Mouse (Mus musculus): ENCODE measurements at regions not wholly inside any gene's neighbourhood (a gene's known extent, or its start where the extent isn't known, plus 50 kb on each side); places are given as distances from the start of the nearest gene placed in this dataset.
"Not testable (repeated sequence)": the region's sequence is repeated elsewhere in the genome, so short reads cannot be mapped to it uniquely, and the experiment has no call there.

DNA sequence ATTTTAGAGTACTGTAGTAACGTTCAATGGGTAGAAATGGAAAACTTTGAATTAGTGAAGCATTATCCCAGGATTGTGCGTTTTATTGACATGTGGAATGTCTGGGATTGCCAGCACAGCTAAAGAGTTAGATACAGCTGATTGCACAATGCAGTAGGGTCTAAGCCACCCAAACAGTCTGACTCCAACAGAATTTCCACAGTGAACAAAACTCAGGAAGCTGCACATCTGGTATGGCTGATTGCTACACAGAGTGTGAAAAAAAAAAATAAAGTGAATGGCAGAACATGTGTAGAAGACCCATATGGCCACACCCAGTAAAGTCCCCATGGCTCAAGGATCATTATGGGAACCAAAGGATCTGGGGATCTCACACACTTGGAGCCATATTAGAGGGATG, 596.0 kb upstream of the Igfbp3 start:
- DNase-seq (ENCODE audit: low spot score in 2 of 2) = no peak

DNA sequence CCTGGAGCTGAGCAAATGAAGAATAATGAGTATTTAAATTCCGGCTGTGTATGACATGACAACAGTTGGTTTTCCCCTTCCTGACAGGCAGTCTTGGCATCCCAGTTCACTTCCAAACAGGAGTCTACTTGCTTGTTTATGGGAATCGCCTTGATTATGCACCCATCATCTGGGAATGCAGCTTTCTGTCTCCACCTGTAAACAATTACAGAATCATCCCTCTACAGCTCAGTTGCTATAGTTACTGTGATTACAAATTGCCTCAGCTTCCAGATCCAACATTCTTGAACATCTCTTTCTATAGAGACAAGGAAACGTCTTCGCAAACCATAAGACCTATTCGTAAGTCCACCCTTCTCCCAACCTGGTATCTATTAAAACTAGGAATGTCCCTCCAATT, 582.6 kb upstream of the Igfbp3 start:
- DNase-seq (ENCODE audit: low spot score in 2 of 2) = no peak

DNA sequence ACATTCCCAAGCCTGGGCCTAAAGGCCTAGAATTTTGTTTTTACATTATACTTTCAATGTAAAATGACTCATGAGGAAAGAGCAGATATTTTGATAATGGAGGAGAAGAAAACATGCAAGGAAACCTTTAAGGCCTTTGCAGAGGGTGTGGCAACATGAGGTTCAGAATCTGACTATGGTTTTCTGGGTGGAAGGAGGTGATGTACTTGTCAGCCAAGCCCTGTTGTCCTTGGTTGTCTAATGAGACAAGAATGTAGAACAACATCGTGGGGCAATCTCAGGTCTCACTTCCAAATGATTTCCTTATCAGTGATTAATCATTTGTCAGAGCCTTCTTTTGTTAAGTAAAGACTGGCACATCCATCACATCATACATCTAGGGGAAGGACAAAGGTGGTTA, 580.5 kb upstream of the Igfbp3 start:
- no peak for DNase-seq (ENCODE audit: low spot score in 2 of 2)

DNA sequence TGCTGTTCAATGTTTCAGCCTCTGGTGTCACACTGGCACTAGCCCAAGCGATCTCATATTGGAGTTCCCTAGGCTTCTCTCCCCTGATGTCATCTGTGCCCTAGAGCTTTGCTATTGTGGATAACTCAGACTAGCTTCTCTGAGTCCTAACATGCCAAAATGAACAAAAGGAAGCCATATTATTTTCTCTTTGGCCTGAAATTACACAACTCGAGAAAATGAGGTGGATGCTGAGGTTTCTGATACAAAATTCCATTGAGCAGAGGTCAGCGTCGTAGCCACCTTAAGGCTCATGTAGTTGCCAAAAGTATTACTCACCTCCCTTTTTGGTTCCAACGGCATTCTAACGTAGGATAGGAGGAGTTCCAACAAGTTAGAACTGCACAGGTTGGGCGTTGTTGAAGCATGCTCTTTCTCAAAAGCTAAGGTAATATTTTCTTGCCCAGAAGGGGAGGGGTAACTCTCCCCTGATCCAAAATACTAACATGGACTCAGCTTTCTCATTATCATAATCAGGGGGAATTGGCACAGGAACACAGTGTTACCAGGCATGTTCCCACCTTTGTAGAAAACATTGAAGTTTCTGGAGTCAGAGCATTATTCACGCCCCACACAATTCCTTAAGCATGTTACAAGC, 566.9 kb upstream of the Igfbp3 start:
- DNase-seq (ENCODE audit: low spot score in 2 of 2) = no peak

DNA sequence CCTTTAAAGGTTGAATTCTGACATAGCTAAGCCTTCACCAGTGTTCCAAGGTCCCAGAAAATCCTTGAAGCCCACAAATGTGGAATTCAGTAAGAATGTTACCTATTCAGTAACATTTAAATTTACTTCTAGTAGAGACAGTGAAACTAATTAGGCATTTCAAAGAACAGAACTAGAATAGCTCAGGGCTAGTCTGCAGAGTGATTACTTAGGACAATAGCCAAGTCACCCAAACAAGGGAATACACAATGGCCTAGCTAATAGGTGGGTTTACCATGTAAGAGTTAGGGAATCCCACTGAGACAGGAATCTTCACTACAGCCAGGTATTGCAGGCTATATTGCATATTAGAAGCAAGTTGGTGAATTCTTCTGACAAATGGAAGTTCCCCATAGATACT, 561.6 kb upstream of the Igfbp3 start:
- DNase-seq (ENCODE audit: low spot score in 2 of 2) = not testable (repeated sequence)

DNA sequence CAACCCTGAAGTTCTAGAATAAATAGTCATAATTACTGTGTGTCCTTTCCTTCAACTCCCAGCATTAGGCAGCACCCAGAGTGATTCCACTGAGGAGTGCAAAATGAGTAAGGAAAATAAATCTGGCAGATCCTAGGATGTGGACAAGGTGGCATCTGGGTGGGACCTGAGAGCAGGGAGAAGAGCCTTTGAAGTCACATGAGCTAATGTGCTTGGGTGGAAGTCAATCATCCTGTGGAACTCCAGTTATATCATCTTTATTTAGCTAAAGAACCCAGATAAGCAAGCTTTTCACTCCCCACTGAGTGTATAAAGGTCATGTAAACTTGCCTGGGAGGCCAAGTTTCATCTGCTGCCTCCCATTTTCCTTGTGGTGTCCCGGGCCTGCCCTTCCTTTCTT, 551.6 kb upstream of the Igfbp3 start:
- DNase-seq (ENCODE audit: low spot score in 2 of 2) = no peak

DNA sequence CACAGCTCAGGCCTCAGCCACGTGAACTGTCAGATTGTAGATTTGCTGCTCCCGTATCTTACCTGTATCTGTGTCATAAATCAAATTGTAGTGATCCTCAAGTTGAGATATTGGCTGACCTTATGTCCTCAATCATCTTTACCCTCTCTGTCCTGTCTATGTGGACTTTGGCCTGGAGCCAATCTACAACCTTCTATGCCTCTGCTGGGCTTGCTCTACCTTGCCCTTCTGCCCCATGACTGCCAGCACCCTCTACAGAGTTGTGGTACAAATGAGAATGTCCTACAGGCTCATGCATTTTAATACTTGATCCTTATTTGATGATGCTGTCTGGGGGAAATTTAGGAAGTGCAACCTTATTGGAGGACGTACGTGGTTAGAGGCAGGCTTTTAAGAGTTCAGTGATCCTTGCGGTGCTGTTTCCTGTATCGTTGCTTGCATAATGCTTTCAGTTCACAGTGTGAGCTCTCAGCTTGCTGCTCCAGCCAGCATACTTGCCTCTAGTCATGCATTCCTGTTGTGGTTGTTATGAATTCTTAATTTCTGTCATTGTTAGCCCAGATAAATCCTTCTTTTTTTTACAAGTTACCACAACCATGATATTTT, 545.2 kb upstream of the Igfbp3 start:
- no peak for DNase-seq (ENCODE audit: low spot score in 2 of 2)
